Mouse (Mus musculus): ENCODE measurements around the gene Gadd45b. TPM values are rescaled to one million over a fixed set of nuclear protein-coding genes. Genes with fewer than 3 reads are reported as not detected.
A peak's percentile ranks its signal among the peaks of the same experiment; 100 is the strongest.

Gene Gadd45b
- total and polyA plus RNA-seq, 3 experiments = 14.9 to 52.5 (median 24.4) TPM

- Histone ChIP-seq H3K27ac (ENCODE audit: insufficient read depth, low read depth) (no peak overlapping the region), H3K36me3 (replicated peaks in 1 of 2; ENCODE audit: control insufficient read depth in 1 of 2, insufficient read depth in 1 of 2, low read length in 1 of 2) (peaks cover 1 to 3% of the 10 kb centered on the region in 2 experiments), H3K4me3 (replicated peaks in 1 of 3; ENCODE audit: low read depth in 2 of 3, low read length in 2 of 3, poor library complexity in 1 of 3) (no peak overlapping the region), H3K9me3 (replicated peaks; ENCODE audit: low read length) (no peaks in the 10 kb centered on the region), H3K79me2 (replicated peaks; ENCODE audit: control insufficient read depth, extremely low read depth, insufficient read depth, poor library complexity, severe bottlenecking) (no peaks in the 10 kb centered on the region), H3K4me1 (ENCODE audit: control insufficient read depth in 1 of 2, insufficient read depth in 2 of 2) (peaks cover 56 to 97% of the 10 kb centered on the region in 2 experiments), H3K4me2 (ENCODE audit: insufficient read depth, low read depth, poor library complexity, severe bottlenecking) (no peak overlapping the region), H3K9ac (ENCODE audit: insufficient read depth, low read depth) (no peak overlapping the region), H3K27me3 (replicated peaks) (peaks cover 52% of the 10 kb centered on the region)
- in situ Hi-C loops (cut with MboI; ENCODE audit: low pct_ligation_motif_present, low pct_unique_long_range_greater_than_20kb, low sequenced_read_pairs) (no loop called here), dilution Hi-C loops (cut with MboI; ENCODE audit: extremely low pct_ligation_motif_present, extremely low pct_unique_long_range_greater_than_20kb, low sequenced_read_pairs) (no loop called here)
- TF ChIP-seq ZKSCAN1 (IDR thresholded peaks at IDR 0.05; ENCODE audit: borderline replicate concordance, low read depth, low read length) (peak; percentile 66), JUN (IDR thresholded peaks at IDR 0.05; ENCODE audit: insufficient read depth, low read depth, low read length) (no peak)
- DNase-seq (ENCODE audit: extremely low read depth) = no peak
Observed at GRCm38 (mm10) chr10:80936810-80937164, 6.9 kb downstream of the Gadd45b start.

- Histone ChIP-seq H3K27me3 (replicated peaks) (peaks cover 52% of the 10 kb centered on the region), H3K27ac (ENCODE audit: insufficient read depth, low read depth) (no peak overlapping the region), H3K4me3 (replicated peaks in 1 of 3; ENCODE audit: low read depth in 2 of 3, low read length in 2 of 3, poor library complexity in 1 of 3) (no peak overlapping the region), H3K9me3 (replicated peaks; ENCODE audit: low read length) (no peaks in the 10 kb centered on the region), H3K4me1 (ENCODE audit: control insufficient read depth in 1 of 2, insufficient read depth in 2 of 2) (peaks cover 51 to 89% of the 10 kb centered on the region in 2 experiments), H3K9ac (ENCODE audit: insufficient read depth, low read depth) (no peak overlapping the region), H3K79me2 (replicated peaks; ENCODE audit: control insufficient read depth, extremely low read depth, insufficient read depth, poor library complexity, severe bottlenecking) (no peaks in the 10 kb centered on the region), H3K36me3 (replicated peaks in 1 of 2; ENCODE audit: control insufficient read depth in 1 of 2, insufficient read depth in 1 of 2, low read length in 1 of 2) (no peaks in the 10 kb centered on the region), H3K4me2 (ENCODE audit: insufficient read depth, low read depth, poor library complexity, severe bottlenecking) (peak overlapping the region; percentile 59)
- in situ Hi-C loops (cut with MboI; ENCODE audit: low pct_ligation_motif_present, low pct_unique_long_range_greater_than_20kb, low sequenced_read_pairs) = no loop called here
- DNase-seq (ENCODE audit: extremely low read depth) = peak; percentile 46
- no peak for TF ChIP-seq NRF1 (IDR thresholded peaks at IDR 0.05; ENCODE audit: low read depth, low read length)
- peak; percentile 74 for TF ChIP-seq ELF1 (IDR thresholded peaks at IDR 0.05; ENCODE audit: low read depth, low read length)
- TF ChIP-seq EP300 (IDR thresholded peaks at IDR 0.05; ENCODE audit: low read length) = 0 out of 2 replicates have a peak, but pooled peaks have one; percentile 23
- peak; percentile 70 for TF ChIP-seq TCF12 (IDR thresholded peaks at IDR 0.05; ENCODE audit: low read depth, low read length)
- dilution Hi-C loops (cut with MboI; ENCODE audit: extremely low pct_ligation_motif_present, extremely low pct_unique_long_range_greater_than_20kb, low sequenced_read_pairs) = no loop called here
Observed at GRCm38 (mm10) chr10:80937646-80938045, 7.8 kb downstream of the Gadd45b start.

DNA sequence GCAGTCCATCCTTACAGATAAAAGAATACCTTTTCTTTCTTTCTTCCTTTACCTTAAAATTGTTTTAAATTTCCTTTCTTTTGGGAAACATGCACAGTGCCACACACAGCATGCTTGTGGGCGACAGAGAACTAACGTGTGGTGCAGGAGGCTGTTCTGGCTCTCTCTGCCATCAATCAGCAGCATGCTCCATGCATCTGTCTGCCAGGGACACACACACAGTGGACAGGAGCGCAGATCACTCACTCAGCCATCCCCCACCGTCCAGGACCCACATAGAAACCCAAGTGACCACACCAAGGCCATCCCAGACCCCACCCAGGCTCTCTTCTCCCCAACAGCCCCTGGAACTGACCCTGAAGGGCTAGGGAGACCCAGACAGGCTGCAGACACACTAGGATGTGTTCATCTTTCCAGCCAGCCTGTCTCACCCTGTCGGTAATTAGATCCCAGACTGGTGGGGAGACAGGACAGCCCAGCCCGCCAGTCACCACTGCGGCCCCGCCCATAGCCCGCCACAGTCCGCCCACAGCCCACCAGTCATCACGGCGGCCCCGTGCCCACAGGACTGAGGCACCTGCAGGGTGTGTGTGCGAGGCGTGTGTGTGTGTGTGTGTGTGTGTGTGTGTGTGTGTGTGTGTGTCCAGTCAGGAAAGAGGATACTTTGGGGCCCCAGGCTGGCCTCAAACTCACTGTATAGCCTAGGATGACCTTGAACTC, 9.1 kb downstream of the Gadd45b start:
- Histone ChIP-seq H3K9ac (ENCODE audit: insufficient read depth, low read depth) (no peak overlapping the region), H3K27me3 (replicated peaks) (peaks cover 60% of the 10 kb centered on the region), H3K79me2 (replicated peaks; ENCODE audit: control insufficient read depth, extremely low read depth, insufficient read depth, poor library complexity, severe bottlenecking) (no peaks in the 10 kb centered on the region), H3K4me1 (ENCODE audit: control insufficient read depth in 1 of 2, insufficient read depth in 2 of 2) (peaks cover 48 to 86% of the 10 kb centered on the region in 2 experiments), H3K9me3 (replicated peaks; ENCODE audit: low read length) (no peaks in the 10 kb centered on the region), H3K36me3 (replicated peaks in 1 of 2; ENCODE audit: control insufficient read depth in 1 of 2, insufficient read depth in 1 of 2, low read length in 1 of 2) (no peaks in the 10 kb centered on the region), H3K27ac (ENCODE audit: insufficient read depth, low read depth) (no peak overlapping the region), H3K4me3 (replicated peaks in 1 of 3; ENCODE audit: low read depth in 2 of 3, low read length in 2 of 3, poor library complexity in 1 of 3) (no peak overlapping the region), H3K4me2 (ENCODE audit: insufficient read depth, low read depth, poor library complexity, severe bottlenecking) (no peak overlapping the region)
- dilution Hi-C loops (cut with MboI; ENCODE audit: extremely low pct_ligation_motif_present, extremely low pct_unique_long_range_greater_than_20kb, low sequenced_read_pairs) (no loop called here), in situ Hi-C loops (cut with MboI; ENCODE audit: low pct_ligation_motif_present, low pct_unique_long_range_greater_than_20kb, low sequenced_read_pairs) (no loop called here)
- TF ChIP-seq MAZ (IDR thresholded peaks at IDR 0.05; ENCODE audit: low read depth, low read length) (no peak), JUN (IDR thresholded peaks at IDR 0.05; ENCODE audit: insufficient read depth, low read depth, low read length) (no peak), ZKSCAN1 (IDR thresholded peaks at IDR 0.05; ENCODE audit: borderline replicate concordance, low read depth, low read length) (no peak), CTCF (conservative IDR thresholded peaks at IDR 0.05 in 1 of 2, IDR thresholded peaks at IDR 0.05 in 1 of 2; ENCODE audit: low read depth in 2 of 2, low read length in 2 of 2) (no peak), TCF12 (IDR thresholded peaks at IDR 0.05; ENCODE audit: low read depth, low read length) (no peak), EP300 (IDR thresholded peaks at IDR 0.05; ENCODE audit: low read length) (no peak)
- DNase-seq (ENCODE audit: extremely low read depth) = no peak

Data from CH12.LX (cell line).